Mouse (Mus musculus) liver, embryonic 14.5 days (tissue): ENCODE data around the gene Jmjd1c.

ENCODE experiments used
- CTCF ChIP-seq: IDR thresholded peaks from 2 replicates; pipeline ENCODE4 v1.5.1; 2016; ENCODE audit warnings: antibody characterized with exemption, low read depth, control low read depth
- EP300 ChIP-seq: IDR thresholded peaks from 2 replicates; pipeline ENCODE4 v1.6.1; 2016; ENCODE audit warnings: antibody characterized with exemption, low read depth

DNA sequence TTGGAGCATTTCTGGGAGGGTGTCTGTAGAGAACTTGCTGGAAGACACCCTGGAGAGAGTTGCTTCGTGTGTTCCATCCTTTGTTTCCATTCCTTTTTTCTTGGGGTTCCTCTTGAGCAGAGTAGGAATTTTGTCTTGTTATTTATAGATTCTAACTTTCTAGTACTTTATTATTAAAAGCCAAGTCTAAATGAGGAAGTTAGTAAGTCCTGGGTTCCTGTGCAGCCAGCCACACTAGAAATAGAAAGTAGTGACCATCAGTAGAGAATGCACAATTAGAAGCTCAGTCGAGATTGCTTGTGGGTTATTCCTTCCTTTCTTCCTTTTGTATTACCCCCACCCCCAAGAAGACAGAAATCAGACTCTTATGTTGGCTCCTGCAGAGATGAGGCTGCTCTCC is 27.8 kb downstream of the Jmjd1c start:
- TF ChIP-seq CTCF (no peak), EP300 (no peak)
